Mouse (Mus musculus) intestine, postnatal 0 days (tissue): Measurements from ENCODE around the gene Cdt1. TPM values are rescaled to one million over a fixed set of nuclear protein-coding genes. Genes with fewer than 3 reads are reported as not detected.

Experiments
- ATAC-seq: fragments of 200-750 bp; cut with Nextera tagmentation; 2 replicates; pipeline ENCODE4 v1.8.0; 2017; ENCODE audit warnings: mild to moderate bottlenecking, moderate TSS enrichment, moderate library complexity
- H3K27ac ChIP-seq: fragments of 300-500 bp; sonication (generic); 2 replicates; pipeline ENCODE4 v1.5.1; 2014; ENCODE audit warnings: mild to moderate bottlenecking, low read depth, low read length, moderate library complexity
- H3K27me3 ChIP-seq: fragments of 300-500 bp; sonication (generic); replicated peaks from 2 replicates; pipeline ENCODE4 v1.6.1; 2014; ENCODE audit warnings: low read length, mixed read lengths; ENCODE audit not compliant: control insufficient read depth, insufficient read depth
- H3K36me3 ChIP-seq: fragments of 300-500 bp; sonication (generic); 2 replicates; pipeline ENCODE4 v1.6.1; 2014; ENCODE audit warnings: mild to moderate bottlenecking, moderate library complexity; ENCODE audit not compliant: control insufficient read depth, insufficient read depth
- H3K4me1 ChIP-seq: fragments of 300-500 bp; sonication (generic); replicated peaks from 2 replicates; pipeline ENCODE4 v1.6.1; 2014; ENCODE audit warnings: antibody characterized with exemption, low read length, mixed read lengths; ENCODE audit not compliant: control insufficient read depth, insufficient read depth
- H3K4me2 ChIP-seq: fragments of 300-500 bp; sonication (generic); replicated peaks from 2 replicates; pipeline ENCODE4 v1.6.1; 2014; ENCODE audit warnings: low read depth, mild to moderate bottlenecking, moderate library complexity
- H3K4me3 ChIP-seq: fragments of 300-500 bp; sonication (generic); 2 replicates; pipeline ENCODE4 v1.5.1; 2014; ENCODE audit warnings: low read depth, low read length
- H3K9ac ChIP-seq: fragments of 300-500 bp; sonication (generic); 2 replicates; pipeline ENCODE4 v1.6.1; 2014; ENCODE audit warnings: mild to moderate bottlenecking, low read depth, low read length
- H3K9me3 ChIP-seq: fragments of 300-500 bp; sonication (generic); 2 replicates; pipeline ENCODE4 v1.6.1; 2016; ENCODE audit warnings: mixed run types; ENCODE audit not compliant: control insufficient read depth
- CTCF ChIP-seq: sonication (generic); IDR thresholded peaks from 2 replicates; pipeline ENCODE4 v1.5.1; 2016; ENCODE audit warnings: low read depth, mild to moderate bottlenecking, control low read depth, antibody characterized with exemption, moderate library complexity
- WGBS: fragments of 180-500 bp; shearing (Covaris S2); extraction: QIAGEN DNeasy Blood & Tissue Kit; methylation state at CpG from one replicate; pipeline ENCODE4 v1.1.7; 2014; 5-methylcytosine and 5-hydroxymethylcytosine counted together
- polyA plus RNA-seq: library from polyadenylated mRNA; unstranded; fragments of >200 nt; fragmentation: Nextera tagmentation; extraction: Ambion mirVana; gene quantifications from 2 replicates; pipeline ENCODE4 v1.2.1, GENCODE M21; 2015

The Cdt1 gene
- polyA plus RNA-seq, 1 experiment from 2014 or later = 13.3 TPM

DNA sequence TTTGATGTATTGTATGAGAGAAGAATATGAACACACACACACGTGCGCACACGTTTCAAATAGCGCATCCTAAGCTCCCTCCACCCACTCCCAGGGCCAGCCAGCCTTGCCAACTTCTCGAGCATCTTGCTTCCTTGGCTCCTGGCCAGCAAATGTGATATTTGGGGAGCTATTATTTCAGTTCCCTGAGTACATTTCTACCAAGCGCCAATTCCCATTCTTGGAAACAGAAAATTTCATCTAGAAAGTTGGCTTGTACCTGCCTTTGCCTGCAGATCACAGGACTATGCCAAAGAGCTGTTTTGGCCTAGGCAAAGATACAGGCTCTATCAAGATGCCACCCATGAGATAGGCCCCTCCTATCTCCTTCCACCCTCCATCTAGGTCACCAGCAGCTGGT, 13.0 kb upstream of the Cdt1 start:
- H3K36me3 ChIP-seq = no peaks in the 10 kb centered on the region
- 0 out of 2 replicates have a peak, but pooled peaks cover 4% of the 10 kb centered on the region for H3K4me1 ChIP-seq
- 67% methylated on average over 6 of the region's 6 CpGs for WGBS
- H3K4me3 ChIP-seq = no peak overlapping the region
- no peaks in the 10 kb centered on the region for H3K9me3 ChIP-seq
- no peak overlapping the region for H3K9ac ChIP-seq
- H3K27ac ChIP-seq = no peak overlapping the region
- TF ChIP-seq CTCF = no peak
- ATAC-seq = no peak
- no peak overlapping the region for H3K4me2 ChIP-seq
- no peaks in the 10 kb centered on the region for H3K27me3 ChIP-seq

DNA sequence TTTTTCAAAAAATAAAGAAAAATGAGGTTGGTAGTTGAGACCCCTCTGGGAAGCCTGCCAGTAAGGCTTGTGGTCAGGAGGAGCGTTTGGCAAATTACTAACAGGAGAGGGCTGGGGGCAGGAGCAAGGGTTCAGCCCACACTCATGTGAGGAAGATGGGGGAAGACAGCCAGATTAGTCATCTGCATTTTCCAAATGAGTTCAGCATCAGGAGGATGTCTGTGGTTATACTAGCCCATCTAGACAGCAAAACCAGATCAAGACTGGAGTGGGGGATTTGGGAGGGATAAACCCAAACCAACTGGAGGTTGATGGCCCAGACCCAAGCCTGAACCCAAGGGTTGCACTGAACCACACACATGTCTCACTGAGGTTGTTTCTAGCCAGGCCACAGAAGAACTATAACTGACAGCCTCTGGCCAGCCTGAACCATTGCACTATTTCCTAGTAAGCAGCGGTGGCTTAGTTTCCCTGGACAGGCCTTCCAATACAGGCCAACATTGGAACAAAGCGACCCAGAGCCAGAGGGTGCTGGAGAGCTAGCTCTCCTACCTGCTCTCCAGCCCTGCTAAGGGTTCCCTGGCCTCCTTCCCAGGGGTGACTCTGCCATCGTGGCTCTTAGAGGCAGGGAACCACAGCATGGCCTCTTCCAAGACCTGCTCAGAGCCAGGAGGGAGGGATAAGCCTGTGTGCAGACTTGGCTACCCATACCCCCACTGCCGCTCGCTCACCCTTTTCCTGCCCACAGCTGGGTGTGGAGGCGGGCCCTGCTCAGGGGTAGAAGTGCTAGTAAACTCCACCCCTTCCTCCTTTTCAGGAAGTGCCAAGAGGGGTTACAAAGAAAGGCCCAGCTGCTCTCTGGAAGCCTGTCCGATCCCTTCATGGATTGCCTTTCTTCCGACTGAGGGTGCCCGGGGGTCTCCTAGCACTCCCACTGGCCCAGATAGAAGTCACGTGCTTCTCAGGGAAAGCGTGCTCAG, 11.5 kb upstream of the Cdt1 start:
- H3K9ac ChIP-seq = no peak overlapping the region; the same call in 1 of the 2 replicates
- H3K36me3 ChIP-seq = no peaks in the 10 kb centered on the region
- WGBS = 60% methylated on average over 12 of the region's 12 CpGs
- no peaks in the 10 kb centered on the region for H3K4me1 ChIP-seq
- H3K9me3 ChIP-seq = no peaks in the 10 kb centered on the region
- H3K27ac ChIP-seq = peak overlapping the region; percentile 57; the same call in 1 of the 2 replicates
- no peak overlapping the region for H3K4me3 ChIP-seq
- no peak overlapping the region; the same call in 1 of the 2 replicates for H3K4me2 ChIP-seq
- peak; percentile 36 for TF ChIP-seq CTCF
- no peaks in the 10 kb centered on the region for H3K27me3 ChIP-seq
- no peak for ATAC-seq

DNA sequence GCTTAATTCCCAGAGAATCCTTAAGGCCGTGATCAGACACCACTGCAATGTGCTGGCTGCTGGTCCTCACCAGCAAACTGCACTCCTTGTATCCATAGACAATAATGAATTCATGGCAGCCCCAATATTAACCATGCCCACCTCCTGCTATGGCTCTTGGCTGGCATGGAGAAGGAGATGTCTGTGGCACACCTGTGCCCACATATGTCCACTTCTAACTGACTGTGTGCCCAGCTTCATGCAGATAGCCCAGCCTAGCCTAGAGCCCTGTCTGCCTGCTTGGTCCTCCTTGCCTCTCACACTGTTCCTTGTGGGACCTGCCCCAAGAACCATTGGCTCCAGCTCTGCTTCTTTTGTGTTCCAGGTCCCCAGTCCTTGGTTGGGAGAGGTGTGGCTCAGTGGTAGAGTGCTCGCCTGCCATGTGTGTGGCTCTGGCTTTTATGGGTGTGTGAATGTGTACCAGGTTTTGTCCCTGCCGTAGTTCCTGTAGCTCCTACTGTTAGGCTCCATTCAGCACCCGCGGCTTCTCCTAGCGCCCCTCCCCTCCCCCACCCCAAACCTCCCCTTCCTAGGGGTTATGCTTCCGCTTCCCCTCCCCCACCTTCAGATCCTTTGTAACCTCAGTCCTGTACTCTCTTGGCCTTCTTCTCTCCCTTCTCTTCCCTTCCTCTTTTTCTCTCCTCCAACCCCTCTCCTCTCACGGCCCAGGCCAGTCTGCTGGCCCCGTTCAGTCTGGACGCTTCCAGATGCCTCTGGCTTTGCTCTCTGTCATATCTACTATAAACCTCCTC, 10.4 kb upstream of the Cdt1 start:
- no peak overlapping the region for H3K27ac ChIP-seq
- ATAC-seq = no peak
- no peak for TF ChIP-seq CTCF
- no peak overlapping the region for H3K4me3 ChIP-seq
- no peaks in the 10 kb centered on the region for H3K27me3 ChIP-seq
- H3K4me2 ChIP-seq = no peak overlapping the region
- no peaks in the 10 kb centered on the region for H3K4me1 ChIP-seq
- H3K9me3 ChIP-seq = no peaks in the 10 kb centered on the region
- no peaks in the 10 kb centered on the region for H3K36me3 ChIP-seq
- 44% methylated on average over 10 of the region's 10 CpGs for WGBS
- no peak overlapping the region for H3K9ac ChIP-seq

DNA sequence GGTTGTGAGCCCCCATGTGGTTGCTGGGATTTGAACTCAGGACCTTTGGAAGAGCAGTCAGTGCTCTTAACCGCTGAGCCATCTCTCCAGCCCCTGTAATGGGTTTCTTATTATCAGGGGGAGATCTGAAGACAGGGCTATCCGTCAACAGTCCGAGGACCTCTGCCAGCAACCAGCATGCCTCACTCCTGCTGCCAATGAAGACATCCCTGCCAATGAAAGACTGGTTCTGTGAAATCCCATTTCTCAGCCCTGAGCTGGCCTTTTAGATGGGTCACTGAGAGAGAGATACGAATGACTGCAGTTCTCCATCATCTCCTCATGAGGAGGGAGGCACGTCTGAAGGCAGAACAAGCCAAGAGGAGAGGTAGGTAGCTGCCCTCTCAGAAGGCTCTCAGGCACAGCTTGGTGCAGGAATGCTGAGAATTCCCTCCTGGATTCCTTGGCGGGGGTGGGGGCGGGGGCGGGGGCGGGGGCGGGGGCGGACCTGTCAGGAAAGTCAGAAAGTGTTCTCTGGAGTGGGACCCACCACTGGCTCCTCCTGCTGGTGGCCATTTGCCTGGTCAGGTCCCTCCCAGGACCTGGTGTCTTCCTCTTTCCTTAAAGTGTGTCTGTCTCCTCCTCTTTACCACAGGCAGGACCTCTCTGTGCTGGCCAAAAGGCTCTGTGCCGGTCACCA, 9.0 kb upstream of the Cdt1 start:
- WGBS = 26% methylated on average over 10 of the region's 12 CpGs
- H3K9ac ChIP-seq = no peak overlapping the region
- no peaks in the 10 kb centered on the region for H3K27me3 ChIP-seq
- H3K4me1 ChIP-seq = no peaks in the 10 kb centered on the region
- no peaks in the 10 kb centered on the region for H3K36me3 ChIP-seq
- no peak overlapping the region for H3K4me3 ChIP-seq
- no peak for ATAC-seq
- peak; percentile 45 for TF ChIP-seq CTCF
- H3K27ac ChIP-seq = no peak overlapping the region
- no peaks in the 10 kb centered on the region for H3K9me3 ChIP-seq
- no peak overlapping the region for H3K4me2 ChIP-seq

DNA sequence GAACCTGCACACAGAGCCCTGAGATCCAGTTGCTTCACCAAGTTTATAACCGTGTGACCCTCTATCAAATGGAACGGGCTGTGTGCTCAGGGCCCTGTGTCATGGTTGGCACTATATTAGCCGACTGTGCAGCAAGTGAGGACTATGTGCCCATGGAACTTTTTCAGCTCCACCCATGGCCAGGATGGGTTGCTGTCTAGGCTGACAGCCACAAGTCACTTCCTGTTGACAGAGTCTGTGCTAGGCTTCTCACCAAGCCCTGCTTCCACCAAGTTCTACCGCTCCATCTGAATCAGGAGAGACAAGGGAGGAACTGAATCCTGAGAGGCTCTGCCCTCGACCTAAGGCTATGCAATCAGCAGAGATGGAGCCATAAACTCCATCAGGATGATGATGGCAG, 6.6 kb upstream of the Cdt1 start:
- TF ChIP-seq CTCF = no peak
- Histone ChIP-seq H3K27ac (no peak overlapping the region), H3K4me2 (no peak overlapping the region), H3K36me3 (no peaks in the 10 kb centered on the region), H3K9ac (no peak overlapping the region), H3K4me3 (no peak overlapping the region), H3K27me3 (no peaks in the 10 kb centered on the region), H3K9me3 (no peaks in the 10 kb centered on the region), H3K4me1 (no peaks in the 10 kb centered on the region)
- WGBS = 74% methylated on average over 5 of the region's 5 CpGs
- no peak for ATAC-seq
